Mouse (Mus musculus) megakaryocyte, embryonic 14.5 days (primary cell): ENCODE data around the gene Prom1.

Source experiments
- FLI1 ChIP-seq: IDR thresholded peaks from 2 replicates; pipeline ENCODE4 v1.6.1; 2012; ENCODE audit warnings: low read length, inconsistent platforms, mixed read lengths
- GATA1 ChIP-seq: IDR thresholded peaks from 3 replicates; pipeline ENCODE4 v1.6.1; 2012; ENCODE audit warnings: mixed read lengths, low read length, inconsistent platforms, borderline replicate concordance

DNA sequence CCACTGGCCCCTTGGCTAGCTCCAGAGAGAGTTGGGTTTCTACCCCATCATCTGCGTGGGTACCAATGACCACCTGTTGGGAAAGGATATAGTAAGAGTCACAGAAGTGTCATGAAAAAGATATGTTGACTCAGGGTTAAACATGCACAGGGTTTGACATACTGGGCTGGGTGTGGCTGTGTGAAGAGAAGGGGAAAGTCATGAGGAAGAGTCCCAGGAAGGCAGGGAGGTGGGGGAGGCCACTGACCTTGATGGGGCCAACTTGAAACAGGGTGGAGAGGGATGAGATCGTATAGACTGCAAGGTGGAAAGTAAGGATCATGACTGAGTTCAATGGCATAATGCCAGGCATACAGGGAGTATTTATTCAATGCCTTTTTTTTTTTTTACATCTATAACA, 121.4 kb downstream of the Prom1 start:
- TF ChIP-seq GATA1 (no peak), FLI1 (no peak)
